Mouse (Mus musculus) embryonic fibroblast, embryonic 13.5 days (primary cell): ENCODE data around the gene Thsd4.

Source experiments
- CTCF ChIP-seq: IDR thresholded peaks from 2 replicates; pipeline ENCODE4 v1.5.1; 2011; ENCODE audit warnings: mild to moderate bottlenecking, control low read depth, low read length, moderate library complexity, borderline replicate concordance; ENCODE audit not compliant: insufficient read depth
- POLR2A ChIP-seq: IDR thresholded peaks from 2 replicates; pipeline ENCODE4 v1.6.1; 2011; ENCODE audit warnings: low read depth, mild to moderate bottlenecking, control low read depth, low read length, moderate library complexity

DNA sequence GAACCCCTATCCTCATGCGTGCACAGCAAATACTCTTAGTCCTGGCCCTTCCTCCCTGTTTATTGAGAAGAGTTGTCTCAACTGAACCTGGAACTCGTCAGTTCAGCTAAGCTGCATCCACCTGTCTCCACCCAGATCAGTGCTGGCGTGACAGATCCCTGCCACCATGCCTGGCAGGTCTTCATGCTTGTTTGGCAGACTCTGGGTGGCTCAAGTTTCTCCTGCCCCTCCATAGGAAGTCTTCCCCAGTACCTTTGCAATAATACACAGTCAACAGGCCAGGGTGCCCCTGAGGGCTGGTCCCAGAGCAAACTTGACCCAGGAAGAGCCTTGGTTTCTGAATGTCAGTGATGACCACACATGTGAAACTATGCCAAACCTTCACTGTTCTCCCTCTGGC is 576.6 kb downstream of the Thsd4 start:
- TF ChIP-seq CTCF: no peak
- no peak for TF ChIP-seq POLR2A
